Mouse (Mus musculus) midbrain, embryonic 12.5 days (tissue): ENCODE measurements around the gene Arl15. TPM values are rescaled to one million over a fixed set of nuclear protein-coding genes. Genes with fewer than 3 reads are reported as not detected.

Experiments used
- ATAC-seq: fragments of 200-750 bp; cut with Nextera tagmentation; 2 replicates; pipeline ENCODE4 v1.8.0; 2017; ENCODE audit warnings: low read depth, moderate TSS enrichment, moderate library complexity; ENCODE audit not compliant: low FRiP score
- H3K27ac ChIP-seq: fragments of 300-500 bp; sonication (generic); replicated peaks from 2 replicates; pipeline ENCODE4 v1.5.1; 2016; ENCODE audit warnings: mild to moderate bottlenecking
- H3K27me3 ChIP-seq: fragments of 300-500 bp; sonication (generic); 2 replicates; pipeline ENCODE4 v1.6.1; 2016; ENCODE audit warnings: mild to moderate bottlenecking
- H3K36me3 ChIP-seq: fragments of 300-500 bp; sonication (generic); 2 replicates; pipeline ENCODE4 v1.6.1; 2016
- H3K4me1 ChIP-seq: fragments of 300-500 bp; sonication (generic); 2 replicates; pipeline ENCODE4 v1.6.1; 2016
- H3K4me2 ChIP-seq: fragments of 300-500 bp; sonication (generic); replicated peaks from 2 replicates; pipeline ENCODE4 v1.6.1; 2016; ENCODE audit warnings: mild to moderate bottlenecking, moderate library complexity
- H3K4me3 ChIP-seq: fragments of 300-500 bp; sonication (generic); 2 replicates; pipeline ENCODE4 v1.5.1; 2016; ENCODE audit warnings: mild to moderate bottlenecking
- H3K9ac ChIP-seq: fragments of 300-500 bp; sonication (generic); replicated peaks from 2 replicates; pipeline ENCODE4 v1.6.1; 2016; ENCODE audit warnings: mild to moderate bottlenecking, moderate library complexity
- H3K9me3 ChIP-seq: fragments of 300-500 bp; sonication (generic); 2 replicates; pipeline ENCODE4 v1.6.1; 2016; ENCODE audit warnings: mild to moderate bottlenecking
- WGBS: fragments of 180-500 bp; shearing (Covaris S2); methylation state at CpG from one replicate; pipeline ENCODE4 v1.1.7; 2016; 5-methylcytosine and 5-hydroxymethylcytosine counted together
- polyA plus RNA-seq: library from polyadenylated mRNA; unstranded; fragments of >200 nt; fragmentation: Nextera tagmentation; extraction: Ambion mirVana; gene quantifications from 2 replicates; pipeline ENCODE4 v1.2.1, GENCODE M21; 2016

Arl15 gene
- polyA plus RNA-seq, 1 experiment from 2014 or later = 13.2 TPM

- 0 out of 2 replicates have a peak, but pooled peaks have one; percentile 38 for ATAC-seq
- peaks cover 5% of the 10 kb centered on the region; the same call in 1 of the 2 replicates for H3K4me1 ChIP-seq
- 61% methylated on average over 1 of the region's 1 CpGs for WGBS
- H3K27me3 ChIP-seq = no peaks in the 10 kb centered on the region
- H3K9ac ChIP-seq = no peak overlapping the region
- no peak overlapping the region for H3K4me2 ChIP-seq
- no peak overlapping the region for H3K27ac ChIP-seq
- H3K9me3 ChIP-seq = no peaks in the 10 kb centered on the region
- H3K36me3 ChIP-seq = no peaks in the 10 kb centered on the region
- no peak overlapping the region for H3K4me3 ChIP-seq
These were observed 70.6 kb downstream of the Arl15 start for GRCm38 (mm10) chr13:113864893-113865292.

DNA sequence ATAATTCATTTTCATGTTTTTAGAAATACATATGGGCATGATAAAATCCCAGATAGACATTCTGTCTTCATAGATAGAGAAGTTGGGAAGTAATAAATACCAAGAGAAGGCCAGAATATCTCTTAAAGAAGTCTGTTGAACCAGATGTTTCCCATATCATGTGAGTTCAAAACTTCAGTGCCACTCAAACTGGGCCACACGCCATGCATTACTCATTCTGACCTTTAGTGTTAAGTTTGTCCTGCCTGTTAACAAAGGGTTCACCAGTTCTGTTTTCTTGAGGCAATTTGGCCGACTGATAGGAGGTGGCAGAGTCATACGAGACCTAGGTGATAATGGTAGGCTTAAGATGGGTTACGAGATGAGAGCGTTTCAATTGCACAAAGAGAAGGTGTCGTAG is 71.1 kb downstream of the Arl15 start:
- no peak overlapping the region for H3K4me2 ChIP-seq
- H3K27me3 ChIP-seq = no peaks in the 10 kb centered on the region; the same call in 1 of the 2 replicates
- no peaks in the 10 kb centered on the region for H3K36me3 ChIP-seq
- no peak for ATAC-seq
- 76% methylated on average over 6 of the region's 6 CpGs for WGBS
- no peak overlapping the region for H3K27ac ChIP-seq
- peaks cover 5% of the 10 kb centered on the region; the same call in 1 of the 2 replicates for H3K4me1 ChIP-seq
- H3K4me3 ChIP-seq = no peak overlapping the region
- no peak overlapping the region for H3K9ac ChIP-seq
- H3K9me3 ChIP-seq = no peaks in the 10 kb centered on the region

DNA sequence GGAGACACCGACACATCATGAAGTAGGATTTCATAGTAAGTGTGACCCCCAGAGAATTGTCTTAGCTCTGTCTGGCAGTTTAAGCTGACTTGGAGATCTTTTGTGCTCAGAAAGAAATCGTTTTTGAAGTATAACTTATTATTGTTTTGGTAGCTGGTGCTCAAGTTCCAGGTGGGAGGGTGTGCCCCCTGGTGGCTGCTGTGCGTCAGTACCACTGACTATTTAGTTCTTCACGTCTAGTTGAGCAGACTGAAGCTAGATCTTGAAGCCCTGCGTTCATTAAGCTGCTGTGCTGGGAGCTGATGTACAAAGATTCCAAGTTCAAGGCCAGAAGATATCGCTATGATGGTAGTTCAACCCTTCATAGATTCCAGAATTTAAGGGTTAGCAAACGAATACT is 71.5 kb downstream of the Arl15 start:
- Histone ChIP-seq H3K9ac (no peak overlapping the region), H3K27ac (no peak overlapping the region), H3K36me3 (no peaks in the 10 kb centered on the region), H3K4me2 (no peak overlapping the region), H3K4me3 (no peak overlapping the region), H3K27me3 (no peaks in the 10 kb centered on the region; the same call in 1 of the 2 replicates), H3K9me3 (no peaks in the 10 kb centered on the region), H3K4me1 (peaks cover 6% of the 10 kb centered on the region; the same call in 1 of the 2 replicates)
- no peak for ATAC-seq
- WGBS = 36% methylated on average over 7 of the region's 7 CpGs

GRCm38 (mm10) chr13:113867736-113868135 is 73.4 kb downstream of the Arl15 start:
- ATAC-seq = no peak
- no peaks in the 10 kb centered on the region; the same call in 1 of the 2 replicates for H3K27me3 ChIP-seq
- H3K36me3 ChIP-seq = no peaks in the 10 kb centered on the region
- H3K9ac ChIP-seq = no peak overlapping the region
- no peak overlapping the region for H3K4me2 ChIP-seq
- H3K27ac ChIP-seq = no peak overlapping the region
- no peak overlapping the region for H3K4me3 ChIP-seq
- H3K4me1 ChIP-seq = peaks cover 4% of the 10 kb centered on the region; the same call in 1 of the 2 replicates
- WGBS = 93% methylated on average over 2 of the region's 2 CpGs
- H3K9me3 ChIP-seq = no peaks in the 10 kb centered on the region

DNA sequence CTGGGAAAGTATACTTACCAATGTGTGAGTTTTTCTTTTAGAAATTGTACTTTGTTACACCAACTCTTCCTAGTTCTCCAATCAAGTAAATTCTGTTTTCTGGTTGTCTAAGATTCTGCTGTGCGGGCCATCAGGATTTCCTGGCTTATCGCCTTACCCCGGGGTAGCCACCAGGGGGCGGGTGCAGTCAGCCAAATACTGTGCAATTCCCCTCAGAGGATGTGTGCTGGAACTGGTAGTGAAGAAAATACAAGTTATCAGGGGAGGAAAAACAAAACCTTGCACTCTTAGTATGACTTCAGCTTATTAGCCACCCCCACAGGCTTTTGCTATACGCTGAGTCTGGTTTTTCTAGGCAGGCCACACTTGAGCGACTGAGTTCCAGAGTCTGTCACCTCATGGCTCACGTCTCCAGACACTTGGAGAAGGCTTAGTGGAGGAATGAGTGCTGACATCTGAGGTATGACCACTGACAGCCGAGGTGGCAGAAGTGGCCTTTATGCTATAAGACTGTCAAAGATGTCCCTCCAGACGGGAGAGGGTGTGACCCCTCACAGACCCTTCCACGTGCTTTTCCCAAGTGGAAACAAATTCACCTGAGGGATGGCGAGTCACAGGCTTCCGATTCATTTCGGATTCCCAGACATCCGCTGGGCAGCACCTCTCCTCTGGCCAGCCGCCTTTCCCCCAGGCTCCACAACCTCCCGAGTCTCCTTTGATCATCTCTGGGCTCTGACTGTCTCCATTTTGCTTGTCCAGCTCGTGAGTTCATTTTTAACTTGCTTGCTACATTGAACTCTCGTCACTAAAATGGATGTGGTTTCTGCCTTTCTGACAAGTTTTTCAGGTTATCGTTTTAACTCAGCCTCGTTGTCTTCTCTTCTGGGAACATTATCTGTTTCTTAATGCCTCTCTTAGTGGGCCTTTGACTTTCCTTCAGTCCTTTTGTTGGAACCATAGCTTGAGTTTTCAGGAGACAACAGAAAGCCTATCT is 75.2 kb downstream of the Arl15 start:
- Histone ChIP-seq H3K27me3 (no peaks in the 10 kb centered on the region; the same call in 1 of the 2 replicates), H3K27ac (no peak overlapping the region), H3K4me3 (no peak overlapping the region), H3K4me1 (peaks cover 4% of the 10 kb centered on the region; the same call in 1 of the 2 replicates), H3K4me2 (no peak overlapping the region), H3K36me3 (no peaks in the 10 kb centered on the region), H3K9me3 (no peaks in the 10 kb centered on the region), H3K9ac (no peak overlapping the region)
- 70% methylated on average over 20 of the region's 20 CpGs for WGBS
- peak; percentile 35; the same call in 1 of the 2 replicates for ATAC-seq

DNA sequence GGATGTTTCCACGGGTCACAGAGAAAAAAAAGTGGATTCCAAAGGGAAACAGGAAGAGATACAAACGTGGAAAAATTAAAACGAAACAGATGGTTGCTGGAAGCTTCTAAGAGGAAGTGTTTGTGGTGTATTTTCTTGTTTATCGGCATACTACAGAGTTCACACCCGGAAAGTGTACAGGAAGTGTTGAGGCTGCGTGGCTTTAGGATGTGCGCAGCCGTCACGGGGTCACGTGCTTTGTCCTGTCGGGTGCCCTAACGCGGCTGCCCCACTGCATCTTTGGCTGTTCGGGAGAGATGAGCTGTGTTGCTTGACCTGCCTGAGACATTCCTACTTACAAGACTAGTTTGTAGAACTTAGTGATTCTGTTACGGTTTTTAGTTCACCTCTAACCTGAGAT is 76.1 kb downstream of the Arl15 start:
- H3K4me1 ChIP-seq = peaks cover 4% of the 10 kb centered on the region; the same call in 1 of the 2 replicates
- H3K4me3 ChIP-seq = no peak overlapping the region

GRCm38 (mm10) chr13:113871853-113872252 is 77.5 kb downstream of the Arl15 start:
- Histone ChIP-seq H3K4me1 (peaks cover 4% of the 10 kb centered on the region), H3K27me3 (no peaks in the 10 kb centered on the region; the same call in 1 of the 2 replicates), H3K9me3 (no peaks in the 10 kb centered on the region), H3K4me2 (no peak overlapping the region), H3K27ac (no peak overlapping the region), H3K4me3 (no peak overlapping the region), H3K36me3 (no peaks in the 10 kb centered on the region), H3K9ac (no peak overlapping the region)
- WGBS = 60% methylated on average over 13 of the region's 13 CpGs
- ATAC-seq = no peak

More for the DNA sequence above, 76.1 kb downstream of the Arl15 start:
- no peak for ATAC-seq
- Histone ChIP-seq H3K9me3 (no peaks in the 10 kb centered on the region), H3K27ac (no peak overlapping the region), H3K27me3 (no peaks in the 10 kb centered on the region; the same call in 1 of the 2 replicates), H3K9ac (no peak overlapping the region), H3K36me3 (no peaks in the 10 kb centered on the region), H3K4me2 (no peak overlapping the region)
- 93% methylated on average over 15 of the region's 15 CpGs for WGBS

DNA sequence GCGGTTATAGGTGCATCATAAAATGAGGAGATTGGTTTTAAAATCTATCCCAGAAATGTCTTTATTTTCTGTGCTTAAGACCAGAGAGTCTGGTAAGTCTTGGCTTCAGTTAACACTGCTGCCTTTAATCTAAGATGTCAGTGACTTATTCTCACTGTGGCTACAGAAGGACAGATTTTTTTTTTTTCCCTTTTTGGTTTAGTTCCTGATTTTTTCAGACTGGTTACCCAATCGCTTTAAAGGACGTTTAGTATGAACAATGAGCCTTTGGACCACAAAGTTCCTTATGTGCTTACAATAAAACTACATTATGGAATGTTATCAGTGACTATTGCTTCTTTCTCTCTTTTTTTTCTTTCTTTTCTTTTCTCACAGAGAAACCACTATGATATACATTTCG is 81.4 kb downstream of the Arl15 start:
- Histone ChIP-seq H3K4me2 (no peak overlapping the region), H3K36me3 (no peaks in the 10 kb centered on the region), H3K9ac (no peak overlapping the region), H3K27ac (no peak overlapping the region), H3K9me3 (no peaks in the 10 kb centered on the region), H3K4me1 (peaks cover 33% of the 10 kb centered on the region), H3K27me3 (no peaks in the 10 kb centered on the region), H3K4me3 (no peak overlapping the region)
- 82% methylated on average over 4 of the region's 4 CpGs for WGBS
- no peak for ATAC-seq

- no peaks in the 10 kb centered on the region for H3K36me3 ChIP-seq
- no peaks in the 10 kb centered on the region; the same call in 1 of the 2 replicates for H3K27me3 ChIP-seq
- ATAC-seq = no peak
- WGBS = 12% methylated on average over 5 of the region's 5 CpGs
- no peak overlapping the region for H3K27ac ChIP-seq
- H3K4me1 ChIP-seq = peaks cover 37% of the 10 kb centered on the region
- no peak overlapping the region for H3K9ac ChIP-seq
- no peaks in the 10 kb centered on the region for H3K9me3 ChIP-seq
- no peak overlapping the region for H3K4me2 ChIP-seq
- no peak overlapping the region for H3K4me3 ChIP-seq
These were observed 83.1 kb downstream of the Arl15 start for GRCm38 (mm10) chr13:113877420-113877819.

DNA sequence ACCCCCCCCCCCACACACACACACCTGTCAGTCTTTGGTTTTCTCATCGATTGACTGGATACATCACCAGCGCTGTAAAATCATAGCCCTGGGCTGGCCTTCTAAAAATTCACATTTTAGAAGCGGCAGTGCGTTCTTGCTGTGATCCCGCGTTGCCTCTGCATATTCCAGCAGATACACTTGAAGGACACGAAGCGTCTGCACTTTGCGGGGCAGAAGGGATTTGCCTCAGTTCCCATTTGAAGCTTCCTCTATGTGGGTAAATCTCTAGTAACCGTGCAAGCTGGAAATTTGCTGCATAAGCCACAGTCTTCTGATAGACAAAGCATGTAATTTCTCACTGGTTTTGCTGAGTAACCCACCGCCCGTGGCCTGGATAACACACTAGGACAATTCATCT is 84.3 kb downstream of the Arl15 start:
- no peak overlapping the region for H3K9ac ChIP-seq
- ATAC-seq = no peak
- H3K9me3 ChIP-seq = no peaks in the 10 kb centered on the region
- peaks cover 43% of the 10 kb centered on the region for H3K4me1 ChIP-seq
- H3K4me2 ChIP-seq = 0 out of 2 replicates have a peak overlapping the region, but pooled peaks have one; percentile 3
- WGBS = 40% methylated on average over 12 of the region's 12 CpGs
- no peaks in the 10 kb centered on the region for H3K36me3 ChIP-seq
- H3K27me3 ChIP-seq = no peaks in the 10 kb centered on the region; the same call in 1 of the 2 replicates
- H3K27ac ChIP-seq = 0 out of 2 replicates have a peak overlapping the region, but pooled peaks have one; percentile 10
- H3K4me3 ChIP-seq = no peak overlapping the region

DNA sequence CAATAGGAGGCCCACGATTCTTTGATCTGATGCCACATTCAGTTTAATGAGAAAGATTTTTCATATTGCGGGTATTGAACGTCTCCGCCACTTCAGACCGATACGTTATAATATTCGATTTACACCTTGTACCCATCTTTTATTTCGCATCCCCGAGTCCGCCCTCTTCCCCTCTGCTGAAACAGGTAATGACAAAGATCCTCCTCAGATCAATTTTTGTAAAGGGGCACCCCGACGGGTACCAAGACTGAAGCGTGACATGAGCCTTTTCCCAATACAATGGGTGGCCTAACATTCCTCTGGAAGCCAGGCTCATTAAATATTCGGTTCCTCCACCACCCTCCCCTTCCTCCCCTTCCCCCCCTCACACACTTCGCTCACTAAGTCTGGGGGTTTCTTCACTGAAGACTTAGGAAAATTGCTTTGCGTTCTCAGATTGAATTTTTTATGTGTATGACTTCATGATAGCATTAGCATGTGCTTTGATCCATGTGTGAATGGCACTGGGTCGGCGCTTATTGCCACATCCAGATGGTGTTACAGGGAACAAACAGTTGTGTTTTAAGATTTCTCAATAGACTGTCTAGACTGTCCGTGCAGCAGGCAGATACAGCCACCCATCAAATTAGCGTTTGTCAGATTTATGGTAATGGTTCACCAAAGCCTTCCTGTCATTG is 85.5 kb downstream of the Arl15 start:
- 17% methylated on average over 20 of the region's 20 CpGs for WGBS
- H3K36me3 ChIP-seq = no peaks in the 10 kb centered on the region
- no peak overlapping the region for H3K9ac ChIP-seq
- no peaks in the 10 kb centered on the region for H3K9me3 ChIP-seq
- H3K4me1 ChIP-seq = peaks cover 43% of the 10 kb centered on the region
- ATAC-seq = peak; percentile 90
- H3K4me3 ChIP-seq = no peak overlapping the region
- peak overlapping the region; percentile 44 for H3K4me2 ChIP-seq
- H3K27me3 ChIP-seq = no peaks in the 10 kb centered on the region; the same call in 1 of the 2 replicates
- peak overlapping the region; percentile 39; the same call in 1 of the 2 replicates for H3K27ac ChIP-seq
